Mouse (Mus musculus) CD4-positive, CD25-positive, alpha-beta regulatory T cell, adult 2 months (primary cell): ENCODE data around the gene Dohh.

ENCODE experiments used
- DNase-seq: peaks from one replicate; pipeline ENCODE4 v3.0.0-alpha.2; 2012; ENCODE audit warnings: low read depth, low spot score

Gene Dohh

GRCm38 (mm10) chr10:81384605-81384982 lies 366 bp downstream of the Dohh start:
- no peak for DNase-seq

DNA sequence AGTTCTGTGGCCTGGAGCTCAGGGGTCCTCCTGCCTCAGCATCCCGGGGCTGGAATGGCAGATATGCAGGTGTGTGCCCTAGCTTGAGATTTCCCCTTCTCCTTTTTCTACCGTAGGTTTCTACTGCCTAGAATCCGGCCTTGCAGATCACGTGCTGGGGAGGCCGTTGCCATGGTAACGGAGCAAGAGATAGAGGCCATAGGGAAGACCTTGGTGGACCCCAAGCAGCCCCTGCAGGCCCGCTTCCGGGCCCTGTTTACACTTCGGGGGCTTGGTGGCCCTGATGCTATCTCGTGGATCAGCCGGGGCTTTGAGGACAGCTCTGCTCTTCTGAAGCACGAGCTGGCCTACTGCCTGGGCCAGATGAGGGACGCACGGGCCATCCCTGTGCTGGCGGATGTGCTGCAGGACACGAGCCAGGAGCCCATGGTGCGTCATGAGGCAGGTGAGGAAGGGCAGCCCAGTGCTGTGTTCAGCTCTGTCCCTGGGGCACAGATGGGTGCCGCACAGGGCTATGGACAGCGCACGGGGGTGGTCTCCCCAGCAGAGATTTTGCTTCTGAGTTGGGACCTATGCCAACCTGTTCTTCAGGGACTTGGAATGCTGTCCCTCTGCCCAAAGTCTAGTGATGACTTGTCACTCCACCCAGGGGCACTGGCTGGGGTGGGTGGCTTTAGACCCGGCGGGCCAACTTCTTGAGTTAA lies 1.5 kb downstream of the Dohh start:
- no peak for DNase-seq

GRCm38 (mm10) chr10:81387716-81388115 lies 3.5 kb downstream of the Dohh start:
- DNase-seq: no peak

GRCm38 (mm10) chr10:81388505-81389055 lies 4.4 kb downstream of the Dohh start, which contains the start of gene Gm48552:
Gene Gm48552 (plus strand): TSS chr10:81389005.
- no peak for DNase-seq

- no peak for DNase-seq
Measured at GRCm38 (mm10) chr10:81389373-81389772, 5.1 kb downstream of the Dohh start.

- peak; percentile 82 for DNase-seq
Measured at GRCm38 (mm10) chr10:81389801-81390677, 5.8 kb downstream of the Dohh start.

GRCm38 (mm10) chr10:81390678-81390965 lies 6.4 kb downstream of the Dohh start:
- DNase-seq: no peak

DNA sequence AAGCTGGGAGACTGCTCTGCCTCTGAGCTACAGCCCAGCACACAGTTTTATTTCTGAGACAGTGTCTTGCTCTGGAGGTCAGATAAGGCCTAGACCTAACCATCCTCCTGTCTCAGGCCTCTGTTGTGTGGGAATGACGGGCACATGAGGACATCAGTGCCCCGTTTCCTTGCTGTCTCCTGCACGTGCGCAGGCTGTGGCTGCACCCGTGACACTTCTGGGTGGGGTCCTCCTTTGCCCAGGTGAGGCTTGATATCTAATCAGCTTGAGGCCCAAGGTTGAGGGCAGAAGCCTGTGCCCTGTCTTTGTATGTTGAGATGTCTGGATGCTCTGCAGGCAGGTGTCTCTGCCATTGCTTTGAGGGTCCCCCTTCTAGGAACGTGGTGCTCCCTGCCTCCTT lies 8.0 kb downstream of the Dohh start:
- no peak for DNase-seq

GRCm38 (mm10) chr10:81392781-81393185 lies 8.6 kb downstream of the Dohh start, which contains the start of gene Smim24:
Gene Smim24 (plus strand): TSS chr10:81393051.
- no peak for DNase-seq

- peak; percentile 46 for DNase-seq
Measured at GRCm38 (mm10) chr10:81393456-81394063, 9.3 kb downstream of the Dohh start.

GRCm38 (mm10) chr10:81395127-81395526 lies 10.9 kb downstream of the Dohh start:
- peak; percentile 89 for DNase-seq

- DNase-seq: no peak
Measured at GRCm38 (mm10) chr10:81395865-81396264, 11.6 kb downstream of the Dohh start.

DNA sequence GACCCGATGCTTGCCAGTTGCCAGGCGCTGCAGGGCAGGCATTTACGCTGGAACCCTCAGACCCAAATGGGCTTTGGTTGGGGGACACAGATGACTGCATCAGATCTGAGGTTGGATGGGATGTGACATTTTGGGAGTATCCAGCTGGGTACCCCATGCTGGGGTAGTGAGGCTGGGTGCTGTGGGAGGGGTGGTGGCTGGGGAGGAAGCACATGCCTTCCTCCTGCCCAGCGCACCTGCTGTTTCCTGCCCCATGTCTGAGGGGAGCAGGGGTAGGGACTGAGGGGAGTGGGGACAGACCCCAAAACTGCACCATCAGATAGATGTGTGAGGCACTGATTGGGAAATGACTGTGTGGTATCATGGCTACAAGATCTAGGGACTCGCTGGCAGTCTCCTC lies 12.5 kb downstream of the Dohh start:
- DNase-seq: no peak

DNA sequence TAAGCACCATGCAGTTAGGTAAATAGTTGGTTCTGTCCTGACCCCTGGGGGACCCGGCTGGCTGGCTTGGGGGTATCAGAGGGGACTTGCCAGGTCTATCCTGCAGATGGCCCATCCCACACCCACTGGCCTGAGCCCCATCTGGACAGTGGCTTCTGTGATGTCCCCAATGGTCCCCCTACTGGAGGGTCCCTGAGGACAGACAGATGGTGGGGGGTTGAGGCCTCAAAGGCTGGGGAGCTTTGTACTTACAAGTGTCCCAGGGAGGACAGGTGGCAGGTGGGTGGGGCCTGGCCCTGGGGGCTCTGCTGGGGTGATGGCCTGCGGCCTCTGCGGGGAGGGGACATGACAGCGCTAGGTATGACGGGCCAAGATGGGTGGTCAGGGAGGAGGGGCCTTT lies 15.1 kb downstream of the Dohh start:
- no peak for DNase-seq

- no peak for DNase-seq
Measured at GRCm38 (mm10) chr10:81399798-81400308, 15.6 kb downstream of the Dohh start.

GRCm38 (mm10) chr10:81400371-81401204 lies 16.4 kb downstream of the Dohh start:
- DNase-seq: no peak

DNA sequence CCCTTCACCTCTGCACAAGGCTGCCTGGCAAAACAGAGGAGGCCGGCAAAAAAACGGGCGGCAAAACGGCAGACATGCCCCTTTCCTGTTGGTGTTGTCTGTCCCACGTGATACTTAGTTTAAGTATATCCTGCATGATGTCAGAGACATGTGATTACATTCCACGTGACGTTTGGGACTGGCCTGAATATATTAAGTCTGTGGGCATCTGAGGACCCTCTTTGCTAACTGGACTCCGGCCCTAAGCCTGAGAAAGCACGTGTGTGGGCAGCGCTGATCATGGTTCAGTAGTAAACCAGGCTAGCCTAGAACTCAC lies 16.9 kb downstream of the Dohh start:
- DNase-seq: peak; percentile 53

DNA sequence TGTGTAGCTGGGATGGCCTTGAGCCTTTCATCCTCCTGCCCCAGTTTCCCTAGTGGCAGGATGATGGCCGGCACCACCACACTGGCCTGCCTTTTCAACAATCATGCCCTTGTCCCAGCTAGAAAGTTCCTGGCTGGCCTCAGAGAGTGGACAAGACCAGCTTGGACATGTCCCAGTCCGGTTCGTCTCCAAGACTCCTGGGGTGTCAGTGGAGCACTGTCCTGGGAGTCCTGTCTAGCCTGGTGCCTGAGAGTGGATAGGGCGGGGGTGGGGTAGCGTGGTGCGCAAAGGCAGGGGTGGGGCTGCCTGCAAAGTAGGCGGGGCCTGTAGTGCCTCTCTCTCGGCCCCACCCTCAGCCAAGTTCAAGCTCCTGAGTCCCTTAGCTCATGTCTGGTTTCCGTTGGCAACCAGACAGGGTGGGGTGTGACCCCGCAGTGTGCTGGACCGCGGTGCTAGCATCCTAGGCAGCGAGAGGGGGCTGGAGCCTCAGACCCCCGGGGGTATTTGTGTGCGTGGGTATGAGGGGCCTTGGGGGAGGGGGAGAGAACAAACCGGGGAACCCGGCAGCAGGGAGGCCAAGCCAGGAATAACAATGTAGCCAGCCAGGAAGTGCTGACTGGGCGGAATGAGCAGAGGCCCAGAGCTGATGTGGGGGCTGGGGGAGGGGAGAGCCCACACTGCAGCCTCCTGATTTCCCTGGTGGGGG lies 17.4 kb downstream of the Dohh start:
- DNase-seq: peak; percentile 84

GRCm38 (mm10) chr10:81402227-81402765 lies 18.1 kb downstream of the Dohh start:
- no peak for DNase-seq

DNA sequence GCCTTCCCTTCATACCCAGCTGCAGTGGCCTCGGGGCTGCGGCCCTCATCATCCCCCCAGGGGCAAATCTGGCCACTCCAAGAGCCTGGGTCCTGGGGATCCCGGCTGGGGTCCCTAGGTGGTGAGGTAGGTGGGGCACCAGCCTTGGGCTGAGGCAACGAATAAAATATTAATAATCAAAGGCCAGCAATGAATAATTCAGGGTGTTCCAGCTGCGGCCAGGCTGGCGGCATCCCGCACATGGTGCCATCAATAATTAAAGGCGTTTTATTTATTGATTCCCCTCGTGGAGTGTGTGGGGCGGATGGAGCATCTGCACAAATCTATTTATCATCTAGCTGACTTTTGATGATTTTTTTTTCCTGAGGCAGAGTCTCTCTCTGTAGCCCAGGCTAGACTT lies 19.3 kb downstream of the Dohh start:
- no peak for DNase-seq
